Mouse (Mus musculus) mature B cell (primary cell): Measurements from ENCODE around the gene Ccnb1.
"Not testable (repeated sequence)": the region's sequence is repeated elsewhere in the genome, so short reads cannot be mapped to it uniquely, and the experiment has no call there.

Source experiments
- in situ Hi-C: fragments of 300-500 bp; cut with MboI; formaldehyde crosslinking; loops from 2 replicates; pipeline ENCODE4 v1.14.3; 2019

Ccnb1 gene

GRCm38 (mm10) chr13:100786414-100786867, at the start of gene Ccnb1:
Gene Ccnb1, minus strand, starts transcription at chr13:100786570.
- in situ Hi-C loops: no loop called here

GRCm38 (mm10) chr13:100834777-100835176, 48.4 kb upstream of the Ccnb1 start:
- in situ Hi-C loops: no loop called here

- in situ Hi-C loops: no loop called here
These were observed 47.3 kb upstream of the Ccnb1 start for GRCm38 (mm10) chr13:100833640-100834002.

GRCm38 (mm10) chr13:100832741-100833639, 46.6 kb upstream of the Ccnb1 start, which contains the start of gene Slc30a5:
Gene Slc30a5, minus strand, starts transcription at chr13:100833427.
- in situ Hi-C loops: no loop called here

- in situ Hi-C loops: no loop called here
These were observed 45.8 kb upstream of the Ccnb1 start for GRCm38 (mm10) chr13:100832188-100832587.

- in situ Hi-C loops: no loop called here
These were observed 44.8 kb upstream of the Ccnb1 start for GRCm38 (mm10) chr13:100831123-100831522.

- in situ Hi-C loops: no loop called here
These were observed 39.4 kb upstream of the Ccnb1 start for GRCm38 (mm10) chr13:100825627-100826410.

GRCm38 (mm10) chr13:100824916-100825315, 38.5 kb upstream of the Ccnb1 start:
- in situ Hi-C loops: no loop called here

- in situ Hi-C loops: no loop called here
These were observed 37.9 kb upstream of the Ccnb1 start for GRCm38 (mm10) chr13:100824306-100824705.

GRCm38 (mm10) chr13:100823863-100824262, 37.5 kb upstream of the Ccnb1 start:
- in situ Hi-C loops: no loop called here

GRCm38 (mm10) chr13:100814451-100814850, 28.1 kb upstream of the Ccnb1 start:
- in situ Hi-C loops: no loop called here

GRCm38 (mm10) chr13:100805776-100806175, 19.4 kb upstream of the Ccnb1 start:
- in situ Hi-C loops: no loop called here

GRCm38 (mm10) chr13:100797171-100797570, 10.8 kb upstream of the Ccnb1 start:
- in situ Hi-C loops: no loop called here

GRCm38 (mm10) chr13:100789083-100789482, 2.7 kb upstream of the Ccnb1 start:
- in situ Hi-C loops: no loop called here

GRCm38 (mm10) chr13:100788057-100788456, 1.7 kb upstream of the Ccnb1 start:
- in situ Hi-C loops: not testable (repeated sequence)

GRCm38 (mm10) chr13:100787316-100788010, 1.1 kb upstream of the Ccnb1 start:
- in situ Hi-C loops: no loop called here

- in situ Hi-C loops: no loop called here
These were observed 460 bp downstream of the Ccnb1 start for GRCm38 (mm10) chr13:100785806-100786413.

- in situ Hi-C loops: no loop called here
These were observed 8.9 kb downstream of the Ccnb1 start for GRCm38 (mm10) chr13:100777491-100777890.

- in situ Hi-C loops: no loop called here
These were observed 9.7 kb downstream of the Ccnb1 start for GRCm38 (mm10) chr13:100776710-100777109.

GRCm38 (mm10) chr13:100776056-100776419, 10.3 kb downstream of the Ccnb1 start:
- in situ Hi-C loops: no loop called here

- in situ Hi-C loops: no loop called here
These were observed 10.9 kb downstream of the Ccnb1 start, which contains the start of gene Cenph for GRCm38 (mm10) chr13:100775252-100776055. Gene Cenph, minus strand, starts transcription at chr13:100775899.
